Mouse (Mus musculus): ENCODE results near the gene Prrx2. TPM values are rescaled to one million over a fixed set of nuclear protein-coding genes. Genes with fewer than 3 reads are reported as not detected.

The Prrx2 gene
- total and polyA plus RNA-seq, 2 experiments from 2014 or later: 3.6 to 24.0 TPM

GRCm38 (mm10) chr2:30874445-30874844 lies 39.7 kb downstream of the Prrx2 start:
- no peak overlapping the region for H3K4me2 ChIP-seq (ENCODE audit: low read depth, low read length)
- ATAC-seq (ENCODE audit: insufficient read depth, low read depth) (peak; percentile 47; the same call in 1 of the 2 replicates), DNase-seq (ENCODE audit: low spot score) (peak; percentile 33)
- no peak overlapping the region for H3K27ac ChIP-seq (ENCODE audit: low read depth)
- H3K9ac ChIP-seq (replicated peaks; ENCODE audit: low read depth, low read length): no peak overlapping the region
- WGBS: 45% methylated on average over 10 of the region's 10 CpGs
- no peak for TF ChIP-seq CTCF (IDR thresholded peaks at IDR 0.05; ENCODE audit: low read depth)
- no peak for TF ChIP-seq EP300 (IDR thresholded peaks at IDR 0.05; ENCODE audit: low read depth)
- no peak overlapping the region for H3K4me3 ChIP-seq (ENCODE audit: low read depth, low read length)
- H3K27me3 ChIP-seq (ENCODE audit: control insufficient read depth, insufficient read depth, low read length): no peaks in the 10 kb centered on the region
- peaks cover 7% of the 10 kb centered on the region; the same call in 1 of the 2 replicates for H3K4me1 ChIP-seq (ENCODE audit: control insufficient read depth, insufficient read depth)
- H3K9me3 ChIP-seq (replicated peaks; ENCODE audit: control insufficient read depth, low read length): no peaks in the 10 kb centered on the region
- H3K36me3 ChIP-seq (replicated peaks; ENCODE audit: control insufficient read depth, insufficient read depth, low read length): no peaks in the 10 kb centered on the region

DNA sequence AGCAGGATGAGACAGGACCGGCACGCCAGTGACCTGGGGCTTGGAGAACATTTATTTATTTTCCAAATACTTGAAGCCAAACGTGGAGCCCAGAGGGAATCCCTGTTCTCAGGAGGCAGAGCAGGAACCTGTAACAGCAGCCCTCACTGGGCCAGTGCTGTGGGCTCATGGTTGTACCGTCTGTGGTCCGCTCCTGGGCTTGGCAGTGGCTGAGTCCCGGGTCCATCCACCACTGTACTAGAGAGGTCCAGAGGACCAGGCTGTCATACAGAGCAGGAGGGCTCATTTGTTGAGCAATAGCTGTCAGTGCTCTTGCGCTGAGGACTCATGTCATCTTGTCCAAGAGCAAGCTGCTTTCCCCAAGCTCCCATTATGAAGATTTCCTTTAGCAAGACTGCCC lies 40.3 kb downstream of the Prrx2 start:
- Histone ChIP-seq H3K27ac (ENCODE audit: low read depth) (no peak overlapping the region), H3K4me1 (ENCODE audit: control insufficient read depth, insufficient read depth) (peaks cover 7% of the 10 kb centered on the region; the same call in 1 of the 2 replicates), H3K27me3 (ENCODE audit: control insufficient read depth, insufficient read depth, low read length) (no peaks in the 10 kb centered on the region), H3K4me3 (ENCODE audit: low read depth, low read length) (no peak overlapping the region), H3K9me3 (replicated peaks; ENCODE audit: control insufficient read depth, low read length) (no peaks in the 10 kb centered on the region), H3K9ac (replicated peaks; ENCODE audit: low read depth, low read length) (no peak overlapping the region), H3K4me2 (ENCODE audit: low read depth, low read length) (no peak overlapping the region), H3K36me3 (replicated peaks; ENCODE audit: control insufficient read depth, insufficient read depth, low read length) (no peaks in the 10 kb centered on the region)
- TF ChIP-seq EP300 (IDR thresholded peaks at IDR 0.05; ENCODE audit: low read depth) (no peak), CTCF (IDR thresholded peaks at IDR 0.05; ENCODE audit: low read depth) (no peak)
- 77% methylated on average over 7 of the region's 7 CpGs for WGBS
- ATAC-seq (ENCODE audit: insufficient read depth, low read depth) (no peak), DNase-seq (ENCODE audit: low spot score) (no peak)

- WGBS: 62% methylated on average over 11 of the region's 11 CpGs
- no peak for TF ChIP-seq CTCF (IDR thresholded peaks at IDR 0.05; ENCODE audit: low read depth)
- TF ChIP-seq EP300 (IDR thresholded peaks at IDR 0.05; ENCODE audit: low read depth): no peak
- DNase-seq (ENCODE audit: low spot score) (no peak), ATAC-seq (ENCODE audit: insufficient read depth, low read depth) (no peak)
- Histone ChIP-seq H3K27me3 (ENCODE audit: control insufficient read depth, insufficient read depth, low read length) (no peaks in the 10 kb centered on the region), H3K27ac (ENCODE audit: low read depth) (no peak overlapping the region), H3K4me1 (ENCODE audit: control insufficient read depth, insufficient read depth) (peaks cover 7% of the 10 kb centered on the region; the same call in 1 of the 2 replicates), H3K36me3 (replicated peaks; ENCODE audit: control insufficient read depth, insufficient read depth, low read length) (no peaks in the 10 kb centered on the region), H3K9ac (replicated peaks; ENCODE audit: low read depth, low read length) (no peak overlapping the region), H3K4me3 (ENCODE audit: low read depth, low read length) (no peak overlapping the region), H3K4me2 (ENCODE audit: low read depth, low read length) (no peak overlapping the region), H3K9me3 (replicated peaks; ENCODE audit: control insufficient read depth, low read length) (no peaks in the 10 kb centered on the region)
Observed at GRCm38 (mm10) chr2:30875621-30876432, 41.1 kb downstream of the Prrx2 start.

DNA sequence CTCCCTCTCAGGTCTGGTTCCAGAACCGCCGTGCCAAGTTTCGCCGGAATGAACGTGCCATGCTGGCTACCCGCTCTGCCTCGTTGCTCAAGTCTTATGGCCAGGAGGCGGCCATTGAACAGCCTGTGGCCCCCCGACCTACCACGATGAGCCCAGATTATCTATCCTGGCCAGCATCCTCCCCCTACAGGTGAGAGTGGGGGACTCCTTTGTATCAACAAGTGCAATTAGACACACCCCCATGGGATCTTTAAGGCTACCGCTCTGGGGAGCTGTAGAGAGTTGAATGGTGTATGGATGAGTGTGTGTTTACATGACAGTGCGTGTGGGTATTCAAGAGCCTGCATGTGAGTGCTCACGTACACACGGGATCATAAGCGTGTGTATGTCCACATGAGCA lies 44.7 kb downstream of the Prrx2 start:
- no peak overlapping the region for H3K4me2 ChIP-seq (ENCODE audit: low read depth, low read length)
- no peaks in the 10 kb centered on the region for H3K36me3 ChIP-seq (replicated peaks; ENCODE audit: control insufficient read depth, insufficient read depth, low read length)
- no peaks in the 10 kb centered on the region for H3K9me3 ChIP-seq (replicated peaks; ENCODE audit: control insufficient read depth, low read length)
- WGBS: 90% methylated on average over 15 of the region's 15 CpGs
- peaks cover 7% of the 10 kb centered on the region; the same call in 1 of the 2 replicates for H3K4me1 ChIP-seq (ENCODE audit: control insufficient read depth, insufficient read depth)
- ATAC-seq (ENCODE audit: insufficient read depth, low read depth) (no peak), DNase-seq (ENCODE audit: low spot score) (no peak)
- no peak overlapping the region for H3K9ac ChIP-seq (replicated peaks; ENCODE audit: low read depth, low read length)
- H3K4me3 ChIP-seq (ENCODE audit: low read depth, low read length): no peak overlapping the region
- no peak for TF ChIP-seq CTCF (IDR thresholded peaks at IDR 0.05; ENCODE audit: low read depth)
- H3K27ac ChIP-seq (ENCODE audit: low read depth): no peak overlapping the region
- no peaks in the 10 kb centered on the region for H3K27me3 ChIP-seq (ENCODE audit: control insufficient read depth, insufficient read depth, low read length)

GRCm38 (mm10) chr2:30881215-30881614 lies 46.4 kb downstream of the Prrx2 start:
- Histone ChIP-seq H3K4me3 (ENCODE audit: low read depth, low read length) (no peak overlapping the region), H3K36me3 (replicated peaks; ENCODE audit: control insufficient read depth, insufficient read depth, low read length) (no peaks in the 10 kb centered on the region), H3K4me1 (ENCODE audit: control insufficient read depth, insufficient read depth) (peaks cover 2% of the 10 kb centered on the region; the same call in 1 of the 2 replicates), H3K9ac (replicated peaks; ENCODE audit: low read depth, low read length) (no peak overlapping the region), H3K27ac (ENCODE audit: low read depth) (no peak overlapping the region), H3K9me3 (replicated peaks; ENCODE audit: control insufficient read depth, low read length) (no peaks in the 10 kb centered on the region), H3K4me2 (ENCODE audit: low read depth, low read length) (no peak overlapping the region), H3K27me3 (ENCODE audit: control insufficient read depth, insufficient read depth, low read length) (no peaks in the 10 kb centered on the region)
- 78% methylated on average over 7 of the region's 7 CpGs for WGBS
- DNase-seq (ENCODE audit: low spot score): no peak
- no peak for TF ChIP-seq CTCF (IDR thresholded peaks at IDR 0.05; ENCODE audit: low read depth)
- ATAC-seq (ENCODE audit: insufficient read depth, low read depth): no peak

All from heart, postnatal 0 days (tissue).